Mouse (Mus musculus): ENCODE data around the gene Fam170b. TPM values are rescaled to one million over a fixed set of nuclear protein-coding genes. Genes with fewer than 3 reads are reported as not detected.

Fam170b gene
- total and polyA plus RNA-seq, 2 experiments from 2014 or later, result 0.12 TPM; not detected in 1

DNA sequence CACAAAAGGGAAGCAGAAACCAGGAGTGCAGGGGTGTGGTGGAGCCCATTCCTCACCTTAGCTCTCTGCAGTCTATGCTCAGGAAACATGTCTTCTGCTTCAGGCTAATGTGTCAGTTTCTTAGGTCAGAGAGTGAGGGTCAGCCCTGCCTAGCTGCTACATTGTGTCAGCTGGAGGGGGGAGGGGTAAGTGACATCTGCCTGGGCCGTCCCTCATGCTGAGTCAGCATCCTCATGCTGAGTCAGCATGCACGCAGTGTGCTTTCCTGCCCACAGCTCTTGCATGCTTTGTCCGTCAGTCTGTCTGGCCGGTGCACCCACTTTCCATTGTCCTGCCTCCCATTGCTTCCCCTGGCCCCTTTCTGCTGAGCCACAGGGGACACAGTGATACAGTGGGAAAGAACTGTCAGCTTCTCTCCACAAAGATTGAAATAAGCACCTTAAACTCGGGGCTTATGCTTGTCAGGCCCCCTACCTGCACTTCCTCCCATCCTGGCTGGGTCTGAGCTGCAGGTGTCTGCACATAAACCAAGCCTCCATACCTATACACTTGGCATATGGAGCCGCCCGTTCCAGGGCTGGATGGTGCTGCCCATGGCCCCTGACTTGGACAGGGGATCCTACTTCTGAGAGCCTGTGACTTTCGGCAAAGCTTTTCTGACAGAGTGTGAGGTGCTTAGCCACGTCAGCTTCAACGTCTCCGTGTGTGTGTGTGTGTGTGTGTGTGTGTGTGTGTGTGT, 26.2 kb downstream of the Fam170b start:
- no peak overlapping the region for H3K9ac ChIP-seq (replicated peaks; ENCODE audit: low read depth, low read length)
- H3K4me2 ChIP-seq (ENCODE audit: low read depth, low read length), result no peak overlapping the region
- peak overlapping the region; percentile 90; the same call in 1 of the 2 replicates for H3K27ac ChIP-seq (ENCODE audit: low read depth)

DNA sequence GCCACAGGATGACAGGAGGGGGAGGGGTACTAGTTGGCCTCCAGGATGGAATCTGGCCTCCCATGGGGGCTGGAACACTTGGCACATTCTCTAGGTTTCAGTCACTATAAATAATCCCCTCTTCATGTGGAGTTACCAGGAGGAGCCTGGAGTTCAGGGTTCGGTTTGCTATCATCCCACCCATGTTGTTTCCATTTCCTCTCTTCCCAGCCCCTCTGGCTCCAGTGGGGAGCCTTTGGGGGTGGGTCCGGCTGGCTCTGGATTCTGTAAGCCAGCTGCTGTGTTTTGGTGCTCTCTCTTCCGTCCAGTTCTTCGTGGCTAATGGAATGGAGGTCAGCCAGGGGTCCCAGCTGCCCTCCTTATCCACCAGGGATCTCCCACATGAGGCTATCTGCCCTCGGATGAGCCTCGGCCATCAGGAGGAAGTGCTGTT, 27.4 kb downstream of the Fam170b start:
- ATAC-seq (ENCODE audit: insufficient read depth, low read depth) (peak; percentile 77), DNase-seq (ENCODE audit: low spot score) (peak; percentile 96)
- Histone ChIP-seq H3K27ac (ENCODE audit: low read depth) (peak overlapping the region; percentile 90), H3K4me1 (ENCODE audit: control insufficient read depth, insufficient read depth) (peaks cover 31% of the 10 kb centered on the region), H3K9me3 (replicated peaks; ENCODE audit: control insufficient read depth, low read length) (no peaks in the 10 kb centered on the region), H3K36me3 (replicated peaks; ENCODE audit: control insufficient read depth, insufficient read depth, low read length) (peaks cover 9% of the 10 kb centered on the region; the same call in 1 of the 2 replicates), H3K4me2 (ENCODE audit: low read depth, low read length) (peak overlapping the region; percentile 52), H3K9ac (replicated peaks; ENCODE audit: low read depth, low read length) (peak overlapping the region; percentile 35; the same call in 1 of the 2 replicates), H3K4me3 (ENCODE audit: low read depth, low read length) (no peak overlapping the region), H3K27me3 (ENCODE audit: control insufficient read depth, insufficient read depth, low read length) (no peaks in the 10 kb centered on the region)
- 10% methylated on average over 6 of the region's 6 CpGs for WGBS
- no peak for TF ChIP-seq CTCF (IDR thresholded peaks at IDR 0.05; ENCODE audit: low read depth)
- TF ChIP-seq EP300 (IDR thresholded peaks at IDR 0.05; ENCODE audit: low read depth), result 0 out of 2 replicates have a peak, but pooled peaks have one; percentile 23

More for the DNA sequence above, 26.2 kb downstream of the Fam170b start:
- H3K36me3 ChIP-seq (replicated peaks; ENCODE audit: control insufficient read depth, insufficient read depth, low read length), result peaks cover 8% of the 10 kb centered on the region; the same call in 1 of the 2 replicates
- H3K4me3 ChIP-seq (ENCODE audit: low read depth, low read length), result no peak overlapping the region
- H3K9me3 ChIP-seq (replicated peaks; ENCODE audit: control insufficient read depth, low read length), result no peaks in the 10 kb centered on the region
- no peak for ATAC-seq (ENCODE audit: insufficient read depth, low read depth)
- no peak for DNase-seq (ENCODE audit: low spot score)
- TF ChIP-seq EP300 (IDR thresholded peaks at IDR 0.05; ENCODE audit: low read depth) (no peak), CTCF (IDR thresholded peaks at IDR 0.05; ENCODE audit: low read depth) (no peak)
- H3K4me1 ChIP-seq (ENCODE audit: control insufficient read depth, insufficient read depth), result peaks cover 31% of the 10 kb centered on the region
- WGBS, result 47% methylated on average over 11 of the region's 11 CpGs
- no peaks in the 10 kb centered on the region for H3K27me3 ChIP-seq (ENCODE audit: control insufficient read depth, insufficient read depth, low read length)

DNA sequence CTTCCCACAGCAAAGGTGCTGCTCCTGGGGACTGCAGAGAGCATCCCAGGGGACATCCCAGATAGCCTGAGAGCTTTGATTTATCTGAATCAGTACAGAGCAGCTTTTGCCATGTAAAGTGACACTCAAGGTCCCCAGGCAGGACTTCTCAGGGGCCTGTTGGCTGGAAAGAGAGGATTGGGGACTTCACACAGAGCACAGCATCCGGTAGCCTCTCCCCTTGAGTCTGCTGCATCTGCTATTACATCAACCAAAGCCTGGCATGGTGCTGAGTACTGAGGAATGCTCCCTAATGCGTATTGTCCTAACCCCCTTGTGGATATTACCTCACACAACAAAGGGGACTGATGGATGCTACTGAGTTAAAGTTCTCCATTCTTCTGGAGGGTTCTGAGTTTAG, 27.9 kb downstream of the Fam170b start:
- DNase-seq (ENCODE audit: low spot score), result peak; percentile 32
- TF ChIP-seq CTCF (IDR thresholded peaks at IDR 0.05; ENCODE audit: low read depth), result no peak
- no peak for TF ChIP-seq EP300 (IDR thresholded peaks at IDR 0.05; ENCODE audit: low read depth)
- H3K4me2 ChIP-seq (ENCODE audit: low read depth, low read length), result peak overlapping the region; percentile 52
- H3K9ac ChIP-seq (replicated peaks; ENCODE audit: low read depth, low read length), result 0 out of 2 replicates have a peak overlapping the region, but pooled peaks have one; percentile 35
- H3K9me3 ChIP-seq (replicated peaks; ENCODE audit: control insufficient read depth, low read length), result no peaks in the 10 kb centered on the region
- H3K4me1 ChIP-seq (ENCODE audit: control insufficient read depth, insufficient read depth), result peaks cover 31% of the 10 kb centered on the region
- no peaks in the 10 kb centered on the region for H3K27me3 ChIP-seq (ENCODE audit: control insufficient read depth, insufficient read depth, low read length)
- 33% methylated on average over 2 of the region's 2 CpGs for WGBS
- ATAC-seq (ENCODE audit: insufficient read depth, low read depth), result 0 out of 2 replicates have a peak, but pooled peaks have one; percentile 14
- H3K27ac ChIP-seq (ENCODE audit: low read depth), result peak overlapping the region; percentile 90
- no peak overlapping the region for H3K4me3 ChIP-seq (ENCODE audit: low read depth, low read length)
- peaks cover 9% of the 10 kb centered on the region; the same call in 1 of the 2 replicates for H3K36me3 ChIP-seq (replicated peaks; ENCODE audit: control insufficient read depth, insufficient read depth, low read length)

DNA sequence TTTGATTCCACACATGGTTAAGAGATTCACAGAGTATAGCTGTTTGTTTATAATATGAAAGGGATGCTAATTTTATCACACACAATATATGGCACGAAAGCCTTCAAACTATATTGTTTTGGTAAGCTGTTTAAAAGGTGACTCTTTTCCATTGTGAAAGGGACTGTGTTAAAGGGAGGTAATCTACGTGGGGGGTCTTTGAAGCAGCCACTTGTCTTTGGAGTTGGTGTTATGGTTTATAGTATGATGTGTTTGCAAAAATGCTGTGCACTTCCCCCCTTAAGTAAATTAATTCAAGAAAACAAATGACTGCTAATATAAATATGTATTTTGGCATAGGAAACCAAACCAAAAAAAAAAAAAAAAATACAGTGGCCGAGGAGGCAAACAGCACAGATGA, 31.6 kb downstream of the Fam170b start:
- ATAC-seq (ENCODE audit: insufficient read depth, low read depth), result no peak
- WGBS, result 79% methylated on average over 3 of the region's 3 CpGs

DNA sequence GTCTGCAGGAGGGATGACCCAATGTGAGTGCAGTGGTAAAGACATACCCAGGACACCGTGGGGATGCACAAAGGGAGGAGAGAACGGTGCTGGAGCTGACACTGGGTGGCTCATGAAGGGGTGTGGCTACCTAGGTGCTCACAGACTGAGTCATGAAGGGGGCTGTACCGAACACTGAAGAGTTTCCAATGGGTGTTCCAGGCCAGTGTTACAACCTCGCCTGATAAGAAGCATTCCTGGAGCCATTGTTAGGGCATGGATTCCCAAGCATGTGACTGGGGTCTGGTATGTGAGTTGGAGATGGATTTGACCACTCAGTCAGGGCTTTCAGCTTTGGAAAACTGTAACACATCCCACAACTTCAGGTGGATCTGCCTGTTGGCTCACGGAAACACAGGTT, 38.2 kb downstream of the Fam170b start:
- WGBS, result 44% methylated on average over 5 of the region's 5 CpGs
- ATAC-seq (ENCODE audit: insufficient read depth, low read depth) (peak; percentile 83), DNase-seq (ENCODE audit: low spot score) (peak; percentile 65)
- TF ChIP-seq EP300 (IDR thresholded peaks at IDR 0.05; ENCODE audit: low read depth), result no peak
- no peak for TF ChIP-seq CTCF (IDR thresholded peaks at IDR 0.05; ENCODE audit: low read depth)
- H3K27ac ChIP-seq (ENCODE audit: low read depth), result no peak overlapping the region
- H3K4me1 ChIP-seq (ENCODE audit: control insufficient read depth, insufficient read depth), result peaks cover 20% of the 10 kb centered on the region
- no peaks in the 10 kb centered on the region for H3K9me3 ChIP-seq (replicated peaks; ENCODE audit: control insufficient read depth, low read length)
- H3K9ac ChIP-seq (replicated peaks; ENCODE audit: low read depth, low read length), result no peak overlapping the region
- no peak overlapping the region for H3K4me3 ChIP-seq (ENCODE audit: low read depth, low read length)
- no peaks in the 10 kb centered on the region for H3K27me3 ChIP-seq (ENCODE audit: control insufficient read depth, insufficient read depth, low read length)
- no peak overlapping the region for H3K4me2 ChIP-seq (ENCODE audit: low read depth, low read length)
- no peaks in the 10 kb centered on the region for H3K36me3 ChIP-seq (replicated peaks; ENCODE audit: control insufficient read depth, insufficient read depth, low read length)

More for the DNA sequence above, 31.6 kb downstream of the Fam170b start:
- no peak overlapping the region for H3K4me3 ChIP-seq (ENCODE audit: low read depth, low read length)
- H3K9ac ChIP-seq (replicated peaks; ENCODE audit: low read depth, low read length), result no peak overlapping the region
- no peak for DNase-seq (ENCODE audit: low spot score)
- no peaks in the 10 kb centered on the region for H3K9me3 ChIP-seq (replicated peaks; ENCODE audit: control insufficient read depth, low read length)
- H3K4me1 ChIP-seq (ENCODE audit: control insufficient read depth, insufficient read depth), result peaks cover 13% of the 10 kb centered on the region
- no peak overlapping the region for H3K4me2 ChIP-seq (ENCODE audit: low read depth, low read length)
- H3K27me3 ChIP-seq (ENCODE audit: control insufficient read depth, insufficient read depth, low read length), result no peaks in the 10 kb centered on the region
- H3K36me3 ChIP-seq (replicated peaks; ENCODE audit: control insufficient read depth, insufficient read depth, low read length), result peaks cover 9% of the 10 kb centered on the region; the same call in 1 of the 2 replicates
- TF ChIP-seq EP300 (IDR thresholded peaks at IDR 0.05; ENCODE audit: low read depth), result no peak
- TF ChIP-seq CTCF (IDR thresholded peaks at IDR 0.05; ENCODE audit: low read depth), result no peak
- H3K27ac ChIP-seq (ENCODE audit: low read depth), result no peak overlapping the region

All from heart, postnatal 0 days (tissue).